Mouse (Mus musculus) CH12.LX (cell line): ENCODE measurements at regions not wholly inside any gene's neighbourhood (a gene's known extent, or its start where the extent isn't known, plus 50 kb on each side); places are given as distances from the start of the nearest gene placed in this dataset.

ENCODE experiments used
- CHD2 ChIP-seq: IDR thresholded peaks from 2 replicates; pipeline ENCODE4 v1.6.1; 2011; ENCODE audit warnings: low read length, improper control_type of control experiment
- CTCF ChIP-seq, 2 experiments: IDR thresholded peaks in 1 of 2; conservative IDR thresholded peaks in 1 of 2; 2 replicates each; pipeline ENCODE4 v1.5.1; 2011 to 2012; ENCODE audit warnings: low read depth in 2 of 2, low read length in 2 of 2, improper control_type of control experiment in 1 of 2, inconsistent platforms in 1 of 2, mild to moderate bottlenecking in 1 of 2, moderate library complexity in 1 of 2
- E2F4 ChIP-seq: IDR thresholded peaks from 2 replicates; pipeline ENCODE4 v1.6.1; 2011; ENCODE audit warnings: low read depth, low read length, improper control_type of control experiment; ENCODE audit not compliant: insufficient replicate concordance
- HCFC1 ChIP-seq: IDR thresholded peaks from 2 replicates; pipeline ENCODE4 v1.6.1; 2012; ENCODE audit warnings: low read depth, mild to moderate bottlenecking, inconsistent platforms, low read length, improper control_type of control experiment
- MAZ ChIP-seq: IDR thresholded peaks from 2 replicates; pipeline ENCODE4 v1.6.1; 2012; ENCODE audit warnings: low read depth, mild to moderate bottlenecking, inconsistent platforms, low read length, improper control_type of control experiment, moderate library complexity
- NELFE ChIP-seq: IDR thresholded peaks from 2 replicates; pipeline ENCODE4 v1.6.1; 2011; ENCODE audit warnings: low read depth, low read length, improper control_type of control experiment
- POLR2A ChIP-seq: IDR thresholded peaks from 2 replicates; pipeline ENCODE4 v1.6.1; 2011; ENCODE audit warnings: low read depth, mild to moderate bottlenecking, improper control_type of control experiment, low read length
- SMC3 ChIP-seq: IDR thresholded peaks from 2 replicates; pipeline ENCODE4 v1.6.1; 2011; ENCODE audit warnings: low read depth, low read length, improper control_type of control experiment
- TBP ChIP-seq: conservative IDR thresholded peaks from 2 replicates; pipeline ENCODE4 v1.6.1; 2011; ENCODE audit warnings: low read depth, low read length, improper control_type of control experiment
- ZC3H11A ChIP-seq: IDR thresholded peaks from 2 replicates; pipeline ENCODE4 v1.6.1; 2012; ENCODE audit warnings: low read depth, mild to moderate bottlenecking, inconsistent platforms, low read length, improper control_type of control experiment

- no peak for TF ChIP-seq ZC3H11A
- no peak for TF ChIP-seq CTCF (conservative IDR thresholded peaks at IDR 0.05 in 1 of 2, IDR thresholded peaks at IDR 0.05 in 1 of 2; ENCODE audit: low read depth in 2 of 2, low read length in 2 of 2)
- TF ChIP-seq CHD2: no peak
- TF ChIP-seq MAZ: no peak
- TF ChIP-seq POLR2A: no peak
- TF ChIP-seq SMC3: no peak
- TF ChIP-seq HCFC1: no peak
- TF ChIP-seq TBP: no peak
- no peak for TF ChIP-seq E2F4
- TF ChIP-seq NELFE: no peak
These were observed 180.5 kb downstream of the Gxylt1 start for GRCm38 (mm10) chr15:93094202-93095135.
